25 mouse cellular contexts compared by ENCODE assay signal in genomic region chr11:3398318-3398717, GRCm38 (mm10). TPM values are rescaled to one million over a fixed set of nuclear protein-coding genes. Genes with fewer than 3 reads are reported as not detected.
DNase-seq lines count a peak whose midpoint lies in the region; ATAC-seq and TF ChIP-seq lines count a peak whose summit lies in the region.
"Had no signal": no experiment of that assay in that cellular context is flagged by ENCODE, and none has a peak within 500 bp of the region (broad histone marks: within the 10 kb centered on the region; RNA-seq: fewer than 3 reads in every experiment).

No protein-coding gene starts in this region.

- TF ChIP-seq POLR2A in small intestine, adult 2 months (IDR thresholded peaks at IDR 0.05; ENCODE audit: low read depth, low read length) = no peak

- no peak for ATAC-seq in limb, embryonic 11.5 days (ENCODE audit: insufficient number of reproducible peaks, low FRiP score, low TSS enrichment, low read depth)
- peak; percentile 97 for ATAC-seq in intestine, embryonic 15.5 days
- ATAC-seq in stomach, postnatal 0 days (ENCODE audit: low FRiP score, low TSS enrichment) = peak; percentile 76
- ATAC-seq in midbrain, postnatal 0 days (ENCODE audit: low FRiP score) = no peak
- ATAC-seq: activated CD4-positive, CD25-positive, alpha-beta regulatory T cell, adult 4 months; forebrain, embryonic 14.5 days; Patski had no signal

- 0 out of 2 replicates have a peak overlapping the region, but pooled peaks have one; percentile 3 for H3K27ac ChIP-seq in limb, embryonic 11.5 days (replicated peaks; ENCODE audit: low read depth, low read length)
- H3K27ac ChIP-seq in limb, embryonic 10.5 days = no peak overlapping the region
- peak overlapping the region; percentile 78 for H3K27ac ChIP-seq in intestine, embryonic 15.5 days
- peak overlapping the region; percentile 95 for H3K27ac ChIP-seq in small intestine, adult 2 months (ENCODE audit: insufficient read depth, low read depth, low read length)
- H3K27ac ChIP-seq in stomach, postnatal 0 days (replicated peaks) = no peak overlapping the region
- no peak overlapping the region for H3K27ac ChIP-seq in midbrain, postnatal 0 days (ENCODE audit: low read depth, low read length)
- H3K27ac ChIP-seq in heart, embryonic 10.5 days = no peak overlapping the region
- H3K27ac ChIP-seq: embryonic facial prominence, embryonic 15.5 days; forebrain, embryonic 10.5 days; heart, embryonic 15.5 days had no signal

- H3K4me2 ChIP-seq in limb, embryonic 11.5 days (ENCODE audit: low read depth, severe bottlenecking) = no peak overlapping the region
- no peak overlapping the region for H3K4me2 ChIP-seq in intestine, embryonic 15.5 days (replicated peaks)
- no peak overlapping the region for H3K4me2 ChIP-seq in stomach, postnatal 0 days (replicated peaks; ENCODE audit: low read depth)
- H3K4me2 ChIP-seq in midbrain, postnatal 0 days (ENCODE audit: low read depth, low read length, poor library complexity, severe bottlenecking) = no peak overlapping the region
- H3K4me2 ChIP-seq: embryonic facial prominence, embryonic 15.5 days; heart, embryonic 15.5 days; hindbrain, embryonic 12.5 days had no signal

- no peak for TF ChIP-seq CTCF in small intestine, adult 2 months (IDR thresholded peaks at IDR 0.05; ENCODE audit: extremely low read depth, insufficient read length, insufficient replicate concordance, low read depth, low read length)
- TF ChIP-seq CTCF in stomach, postnatal 0 days (IDR thresholded peaks at IDR 0.05; ENCODE audit: low read depth) = no peak
- TF ChIP-seq CTCF in midbrain, postnatal 0 days (IDR thresholded peaks at IDR 0.05) = no peak

- peaks cover 5% of the 10 kb centered on the region; the same call in 1 of the 2 replicates for H3K4me1 ChIP-seq in limb, embryonic 11.5 days (ENCODE audit: control insufficient read depth, insufficient read depth, low read length)
- peaks cover 3% of the 10 kb centered on the region; the same call in 1 of the 2 replicates for H3K4me1 ChIP-seq in limb, embryonic 10.5 days
- H3K4me1 ChIP-seq in intestine, embryonic 15.5 days (replicated peaks) = peaks cover 28% of the 10 kb centered on the region
- H3K4me1 ChIP-seq in small intestine, adult 2 months (ENCODE audit: control insufficient read depth, insufficient read depth, insufficient read length, low read length) = peaks cover 28% of the 10 kb centered on the region
- no peaks in the 10 kb centered on the region for H3K4me1 ChIP-seq in stomach, postnatal 0 days (replicated peaks; ENCODE audit: control insufficient read depth, insufficient read depth)
- no peaks in the 10 kb centered on the region for H3K4me1 ChIP-seq in midbrain, postnatal 0 days (ENCODE audit: insufficient read depth, low read length)
- peaks cover 6% of the 10 kb centered on the region; the same call in 1 of the 2 replicates for H3K4me1 ChIP-seq in heart, embryonic 10.5 days
- H3K4me1 ChIP-seq: heart, embryonic 15.5 days had no signal

- intact Hi-C loops in heart, postnatal 10 days (cut with DNase I) = no loop called here

- H3K27me3 ChIP-seq in limb, embryonic 11.5 days (ENCODE audit: control insufficient read depth, insufficient read depth, low read length) = no peaks in the 10 kb centered on the region
- no peaks in the 10 kb centered on the region for H3K27me3 ChIP-seq in limb, embryonic 10.5 days (ENCODE audit: low read depth, poor library complexity, severe bottlenecking)
- H3K27me3 ChIP-seq in intestine, embryonic 15.5 days (replicated peaks) = no peaks in the 10 kb centered on the region
- no peaks in the 10 kb centered on the region for H3K27me3 ChIP-seq in small intestine, adult 2 months (ENCODE audit: control insufficient read depth, insufficient read depth, low read length)
- H3K27me3 ChIP-seq in stomach, postnatal 0 days (ENCODE audit: control insufficient read depth, insufficient read depth, low read length) = no peaks in the 10 kb centered on the region
- no peaks in the 10 kb centered on the region for H3K27me3 ChIP-seq in midbrain, postnatal 0 days (ENCODE audit: insufficient read depth, low read length)
- H3K27me3 ChIP-seq in heart, embryonic 10.5 days (ENCODE audit: insufficient read depth, poor library complexity, severe bottlenecking) = no peaks in the 10 kb centered on the region
- H3K27me3 ChIP-seq: CH12.LX; embryonic facial prominence, embryonic 15.5 days; heart, embryonic 15.5 days; hindbrain, embryonic 12.5 days; Patski had no signal

- no peak overlapping the region for H3K9ac ChIP-seq in limb, embryonic 11.5 days (ENCODE audit: low read length)
- H3K9ac ChIP-seq in intestine, embryonic 15.5 days = no peak overlapping the region
- no peak overlapping the region for H3K9ac ChIP-seq in stomach, postnatal 0 days (ENCODE audit: low read length)
- H3K9ac ChIP-seq in midbrain, postnatal 0 days (replicated peaks; ENCODE audit: low read length, poor library complexity, severe bottlenecking) = no peak overlapping the region
- H3K9ac ChIP-seq: embryonic facial prominence, embryonic 15.5 days; heart, embryonic 15.5 days; hindbrain, embryonic 12.5 days had no signal

- DNase-seq in limb, embryonic 11.5 days (ENCODE audit: low spot score) = no peak
- no peak for DNase-seq in limb, embryonic 10.5 days (ENCODE audit: low spot score)
- DNase-seq in stomach, postnatal 0 days (ENCODE audit: low spot score) = no peak
- no peak for DNase-seq in midbrain, postnatal 0 days (ENCODE audit: low spot score)
- no peak for DNase-seq in heart, embryonic 10.5 days (ENCODE audit: low spot score)
- no peak for DNase-seq in heart, postnatal 10 days
- DNase-seq: adrenal gland, adult 2 months; adrenal gland, postnatal 36 days; cerebellum, adult 2 months; cerebellum, postnatal 14 days; embryo, embryonic 11 days; gastrocnemius, postnatal 36 days; heart, adult 11 months; heart, postnatal 36 days had no signal

- H3K4me3 ChIP-seq in limb, embryonic 11.5 days (ENCODE audit: low read depth, low read length) = no peak overlapping the region
- H3K4me3 ChIP-seq in limb, embryonic 10.5 days = no peak overlapping the region
- no peak overlapping the region for H3K4me3 ChIP-seq in intestine, embryonic 15.5 days (replicated peaks)
- no peak overlapping the region for H3K4me3 ChIP-seq in small intestine, adult 2 months (ENCODE audit: low read depth, low read length)
- H3K4me3 ChIP-seq in stomach, postnatal 0 days (ENCODE audit: low read depth, low read length) = no peak overlapping the region
- no peak overlapping the region for H3K4me3 ChIP-seq in midbrain, postnatal 0 days (ENCODE audit: low read depth, low read length)
- H3K4me3 ChIP-seq in heart, embryonic 10.5 days = no peak overlapping the region
- H3K4me3 ChIP-seq: embryonic facial prominence, embryonic 15.5 days; erythroblast, embryonic 14.5 days; forebrain, embryonic 10.5 days; heart, embryonic 15.5 days; hindbrain, embryonic 12.5 days had no signal

- no peaks in the 10 kb centered on the region for H3K9me3 ChIP-seq in limb, embryonic 11.5 days (ENCODE audit: control insufficient read depth, low read length)
- no peaks in the 10 kb centered on the region for H3K9me3 ChIP-seq in limb, embryonic 10.5 days (replicated peaks)
- no peaks in the 10 kb centered on the region for H3K9me3 ChIP-seq in intestine, embryonic 15.5 days
- H3K9me3 ChIP-seq in stomach, postnatal 0 days (ENCODE audit: control insufficient read depth, low read length) = no peaks in the 10 kb centered on the region
- H3K9me3 ChIP-seq in midbrain, postnatal 0 days (ENCODE audit: low read length) = no peaks in the 10 kb centered on the region
- H3K9me3 ChIP-seq in heart, embryonic 10.5 days = no peaks in the 10 kb centered on the region; the same call in 1 of the 2 replicates
- H3K9me3 ChIP-seq: embryonic facial prominence, embryonic 15.5 days; forebrain, embryonic 10.5 days; heart, embryonic 15.5 days; hindbrain, embryonic 12.5 days had no signal

- no peak for TF ChIP-seq EP300 in stomach, postnatal 0 days (optimal IDR thresholded peaks at IDR 0.05)

- 56% methylated on average over 1 of the region's 1 CpGs for WGBS in limb, embryonic 11.5 days
- WGBS in limb, embryonic 10.5 days = 60% methylated on average over 1 of the region's 1 CpGs
- 53% methylated on average over 1 of the region's 1 CpGs for WGBS in intestine, embryonic 15.5 days
- WGBS in small intestine, adult 2 months = 29% methylated on average over 1 of the region's 1 CpGs
- 69% methylated on average over 1 of the region's 1 CpGs for WGBS in stomach, postnatal 0 days
- 100% methylated on average over 1 of the region's 1 CpGs for WGBS in midbrain, postnatal 0 days
- WGBS in heart, embryonic 10.5 days = 97% methylated on average over 1 of the region's 1 CpGs

- no peaks in the 10 kb centered on the region for H3K36me3 ChIP-seq in limb, embryonic 11.5 days (ENCODE audit: control insufficient read depth, insufficient read depth, low read length)
- H3K36me3 ChIP-seq in limb, embryonic 10.5 days = no peaks in the 10 kb centered on the region
- no peaks in the 10 kb centered on the region for H3K36me3 ChIP-seq in intestine, embryonic 15.5 days
- peaks cover 15% of the 10 kb centered on the region for H3K36me3 ChIP-seq in small intestine, adult 2 months (ENCODE audit: control insufficient read depth, insufficient read depth, low read length)
- H3K36me3 ChIP-seq in stomach, postnatal 0 days (ENCODE audit: control insufficient read depth, insufficient read depth, low read length) = no peaks in the 10 kb centered on the region; the same call in 1 of the 2 replicates
- no peaks in the 10 kb centered on the region for H3K36me3 ChIP-seq in midbrain, postnatal 0 days (ENCODE audit: insufficient read depth, low read length)
- peaks cover 20% of the 10 kb centered on the region; the same call in 1 of the 2 replicates for H3K36me3 ChIP-seq in heart, embryonic 10.5 days
- H3K36me3 ChIP-seq: embryonic facial prominence, embryonic 15.5 days; heart, embryonic 15.5 days had no signal

RNA-seq across cellular contexts. Expression of gene Limk2, which starts 10.7 kb away (rescaled TPM):
- 45.5 and 51.6 TPM in 2 replicates for polyA plus RNA-seq in limb, embryonic 11.5 days (2014; fragmentation: Nextera tagmentation; extraction: Ambion mirVana)
- polyA plus RNA-seq in limb, embryonic 10.5 days (2016; fragmentation: Nextera tagmentation; extraction: Ambion mirVana) = 45.2 and 54.6 TPM in 2 replicates
- polyA plus RNA-seq in intestine, embryonic 15.5 days (2015; fragmentation: Nextera tagmentation; extraction: Ambion mirVana) = 60.1 and 64.0 TPM in 2 replicates
- 40.1 and 70.5 TPM in 2 replicates for polyA plus RNA-seq in small intestine, adult 2 months (2012; rRNA removed)
- polyA plus RNA-seq in stomach, postnatal 0 days (2015; fragmentation: Nextera tagmentation; extraction: Ambion mirVana) = 69.3 and 73.9 TPM in 2 replicates
- total RNA-seq in midbrain, postnatal 0 days (2014; rRNA removed) = 250 and 290 TPM in 2 replicates
- polyA plus RNA-seq in midbrain, postnatal 0 days (2015; fragmentation: Nextera tagmentation; extraction: Ambion mirVana) = 134 and 149 TPM in 2 replicates
- polyA plus RNA-seq in heart, embryonic 10.5 days (2016; fragmentation: Nextera tagmentation; extraction: Ambion mirVana) = 68.8 and 73.9 TPM in 2 replicates
- 10 to 100 TPM; 25.2 to 27.7 TPM for total RNA-seq in heart, postnatal 10 days (2021)

RNA-seq across cellular contexts. Expression of gene Rnf185, which starts 53.8 kb away (rescaled TPM):
- 42.4 and 48.0 TPM in 2 replicates for polyA plus RNA-seq in limb, embryonic 11.5 days (2014; fragmentation: Nextera tagmentation; extraction: Ambion mirVana)
- 37.7 and 47.1 TPM in 2 replicates for polyA plus RNA-seq in limb, embryonic 10.5 days (2016; fragmentation: Nextera tagmentation; extraction: Ambion mirVana)
- 31.1 and 31.2 TPM in 2 replicates for polyA plus RNA-seq in intestine, embryonic 15.5 days (2015; fragmentation: Nextera tagmentation; extraction: Ambion mirVana)
- 13.5 and 29.8 TPM in 2 replicates for polyA plus RNA-seq in small intestine, adult 2 months (2012; rRNA removed)
- 19.4 and 20.9 TPM in 2 replicates for polyA plus RNA-seq in stomach, postnatal 0 days (2015; fragmentation: Nextera tagmentation; extraction: Ambion mirVana)
- 43.6 and 46.8 TPM in 2 replicates for total RNA-seq in midbrain, postnatal 0 days (2014; rRNA removed)
- polyA plus RNA-seq in midbrain, postnatal 0 days (2015; fragmentation: Nextera tagmentation; extraction: Ambion mirVana) = 36.9 and 39.6 TPM in 2 replicates
- 29.8 and 31.0 TPM in 2 replicates for polyA plus RNA-seq in heart, embryonic 10.5 days (2016; fragmentation: Nextera tagmentation; extraction: Ambion mirVana)
- total RNA-seq in heart, postnatal 10 days (2021) = 10 to 100 TPM; 27.9 to 28.0 TPM

Comparison
In these comparisons a context has a peak if more than half of its experiments do, and no peak if none do; other contexts are left out.
1. H3K27ac ChIP-seq: peak in limb, embryonic 11.5 days (single experiment), intestine, embryonic 15.5 days (single experiment) and small intestine, adult 2 months (single experiment); none in limb, embryonic 10.5 days (single experiment), stomach, postnatal 0 days (single experiment), midbrain, postnatal 0 days (single experiment) and heart, embryonic 10.5 days (single experiment).
2. ATAC-seq: peak in intestine, embryonic 15.5 days (single experiment) and stomach, postnatal 0 days (single experiment); none in limb, embryonic 11.5 days (single experiment) and midbrain, postnatal 0 days (single experiment).